Comparison of ENCODE assay signal across 22 mouse cellular contexts in genomic region chr15:32297266-32297665, GRCm38 (mm10).
A peak's percentile ranks its signal among the peaks of the same experiment; 100 is the strongest.
DNase-seq lines count a peak whose midpoint lies in the region.
"Had no signal": no experiment of that assay in that cellular context is flagged by ENCODE, and none has a peak within 500 bp of the region (broad histone marks: within the 10 kb centered on the region; RNA-seq: fewer than 3 reads in every experiment).

No protein-coding gene starts in this region.

- DNase-seq in heart, adult 11 months = peak; percentile 54
- no peak for DNase-seq in heart, adult 9 months (ENCODE audit: low spot score in 2 of 2)
- DNase-seq in lung, postnatal 36 days = peak; percentile 12
- DNase-seq in lung, postnatal 10 days = no peak
- peak; percentile 39 for DNase-seq in 3T3-L1 (ENCODE audit: low read depth, low spot score)
- peak; percentile 74 for DNase-seq in brain, adult 2 months (ENCODE audit: low read depth, low spot score)
- DNase-seq in cerebellum, postnatal 36 days = no peak
- DNase-seq: adrenal gland, adult 2 months; B cell, adult 2 months; cerebellum, adult 2 months; cerebellum, postnatal 14 days; gastrocnemius, postnatal 25 days; heart, adult 18-20 months; heart, postnatal 4 days; kidney, adult 9 months; kidney, postnatal 14 days; layer of hippocampus, adult 9-11 months; liver; lung, embryonic 14.5 days; lung, postnatal 4 days; thymus, adult 2 months; thymus, postnatal 36 days had no signal

Comparison
In these comparisons a context has a peak if more than half of its experiments do, and no peak if none do; other contexts are left out.
1. DNase-seq: peak in heart, adult 11 months (single experiment), lung, postnatal 36 days (single experiment), 3T3-L1 (single experiment) and brain, adult 2 months (single experiment); none in heart, adult 9 months (0 of 2), lung, postnatal 10 days (single experiment) and cerebellum, postnatal 36 days (0 of 2).